Mouse (Mus musculus) left cerebral cortex, adult 2 months (tissue): Measurements from ENCODE around the gene Tspan4. TPM values are rescaled to one million over a fixed set of nuclear protein-coding genes. Genes with fewer than 3 reads are reported as not detected.
"Not testable (repeated sequence)": the region's sequence is repeated elsewhere in the genome, so short reads cannot be mapped to it uniquely, and the experiment has no call there.

Source experiments
- DNase-seq, 2 experiments: peaks; one replicate each; pipeline ENCODE4 v3.0.0; 2021 to 2022; ENCODE audit warnings: low spot score in 2 of 2, mixed read lengths in 1 of 2; ENCODE audit errors: extremely low spot score in 1 of 2
- H3K27ac ChIP-seq: fragments of 200-600 bp; 2 replicates; pipeline ENCODE4 v1.8.1; 2022
- H3K4me3 ChIP-seq: fragments of 200-600 bp; 2 replicates; pipeline ENCODE4 v1.8.1; 2022
- CTCF ChIP-seq: fragments of 200-600 bp; IDR thresholded peaks from 2 replicates; pipeline ENCODE4 v1.8.1; 2022; ENCODE audit warnings: antibody characterized with exemption, mild to moderate bottlenecking, moderate library complexity
- intact Hi-C: fragments of 180-260 bp; cut with DNase I; formaldehyde crosslinking; loops from one replicate; pipeline ENCODE4 v1.15.1; 2025
- total RNA-seq, 2 experiments: library from RNA; stranded (reverse); gene quantifications; 2 replicates each; pipeline ENCODE4 v1.2.3; 2021

The Tspan4 gene
- total RNA-seq, 2 experiments from 2014 or later, result 13.7 to 14.4 TPM

DNA sequence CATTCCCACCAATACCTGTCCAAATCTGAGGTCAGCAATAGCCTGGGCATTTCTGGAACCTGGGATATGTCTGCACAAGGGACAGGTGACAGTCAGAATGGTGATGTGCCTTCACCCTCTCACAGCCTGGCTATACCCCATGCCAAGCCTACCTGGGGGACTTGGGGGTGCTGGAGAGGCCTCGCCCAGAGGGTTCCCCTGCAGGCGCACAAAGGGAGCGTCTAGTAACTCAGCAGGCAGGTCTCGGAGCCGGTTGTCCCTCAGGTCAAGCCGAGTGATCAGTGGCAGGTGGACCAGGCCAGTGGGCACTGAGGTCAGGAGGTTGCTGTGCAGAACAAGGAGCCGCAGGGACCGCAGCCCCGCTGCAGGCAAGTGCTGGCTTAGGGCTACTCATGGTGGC is 33.6 kb upstream of the Tspan4 start:
- intact Hi-C loops, result no loop called here
- H3K27ac ChIP-seq, result no peak overlapping the region
- no peak for TF ChIP-seq CTCF
- DNase-seq, result no peak
- H3K4me3 ChIP-seq, result no peak overlapping the region

DNA sequence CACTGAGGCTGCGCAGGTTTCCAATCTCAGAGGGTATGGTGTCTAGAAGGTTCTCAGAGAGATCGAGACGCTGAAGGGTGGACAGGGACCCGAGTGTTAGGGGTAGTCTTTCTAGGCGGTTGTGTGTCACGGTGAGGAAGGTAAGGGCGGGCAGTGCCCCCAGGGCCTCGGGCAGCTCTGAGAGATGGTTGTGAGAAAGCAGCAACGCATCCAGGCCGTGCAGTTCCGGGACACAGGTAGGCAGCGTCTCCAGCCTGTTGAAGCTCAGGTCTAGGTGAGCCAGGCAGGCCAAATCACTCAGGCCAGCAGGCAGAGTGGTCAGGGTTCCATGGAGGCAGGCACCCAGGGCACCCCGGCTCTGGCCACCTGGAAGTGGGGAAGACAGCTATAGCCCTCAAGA is 32.8 kb upstream of the Tspan4 start:
- no peak overlapping the region for H3K27ac ChIP-seq
- intact Hi-C loops, result no loop called here
- H3K4me3 ChIP-seq, result no peak overlapping the region
- no peak for TF ChIP-seq CTCF
- no peak for DNase-seq

DNA sequence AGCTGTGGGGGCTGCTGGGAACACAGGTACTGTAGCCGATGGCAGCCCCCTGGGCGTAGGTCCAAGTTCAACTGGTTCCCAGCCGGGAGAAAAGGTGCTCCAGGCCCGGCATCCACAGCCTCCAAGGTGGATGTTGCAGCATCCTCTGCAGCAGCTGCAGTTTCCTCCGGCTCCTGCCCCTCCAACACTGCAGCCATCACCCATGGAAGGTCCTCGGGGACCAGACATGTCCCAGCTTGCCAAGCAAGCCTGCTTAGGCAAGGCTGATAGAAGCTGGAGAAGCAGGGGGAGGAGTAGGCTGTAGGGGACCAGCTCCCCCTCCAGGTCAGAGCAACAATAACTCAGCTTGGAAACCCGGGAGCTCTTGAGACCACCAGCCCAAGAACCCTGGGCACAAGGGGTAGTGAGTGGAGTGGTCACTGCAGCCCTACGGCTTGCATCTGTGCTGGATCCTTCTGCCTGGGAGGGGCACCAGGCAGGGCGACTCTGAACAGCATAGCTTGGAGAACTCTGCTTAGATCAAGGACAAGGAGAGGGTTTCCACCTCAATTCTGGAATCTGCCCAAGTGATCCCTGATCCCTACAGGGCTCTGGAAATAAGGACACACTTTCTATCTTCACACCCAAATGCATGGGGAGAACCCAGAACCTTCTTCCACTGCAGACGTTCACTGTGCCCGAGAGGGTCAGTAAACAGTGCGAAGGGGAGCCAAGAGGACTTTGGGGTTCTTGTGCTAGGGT is 31.8 kb upstream of the Tspan4 start:
- H3K4me3 ChIP-seq, result peak overlapping the region; percentile 39
- intact Hi-C loops, result no loop called here
- no peak for DNase-seq
- no peak overlapping the region for H3K27ac ChIP-seq
- no peak; the same call in 1 of the 2 replicates for TF ChIP-seq CTCF

DNA sequence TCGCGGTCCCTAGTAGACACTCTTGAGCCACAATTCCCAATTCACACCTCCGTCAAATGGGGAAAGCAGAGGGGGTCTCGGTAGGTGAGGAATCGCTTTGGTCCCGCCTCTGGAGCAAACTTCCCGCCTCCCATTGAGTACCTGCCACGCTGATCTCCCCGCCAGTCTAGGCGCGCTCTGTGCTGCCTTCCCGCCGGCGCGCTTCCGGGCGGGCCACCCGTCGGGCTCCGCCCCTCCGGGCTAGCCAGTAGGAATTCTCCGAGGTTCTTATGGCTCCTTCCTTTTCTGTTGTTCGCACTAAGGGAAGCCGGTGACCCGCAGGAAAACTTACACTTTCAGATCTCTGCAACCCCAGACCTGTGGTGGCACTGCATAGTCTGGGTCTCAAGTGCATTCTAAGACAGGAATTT is 31.2 kb upstream of the Tspan4 start, which contains the start of gene Pidd1:
TSS of gene Pidd1 (minus strand) at position 198 of the 410 bp plus-strand sequence.
- Histone ChIP-seq H3K27ac (no peak within 1 kb of the TSS), H3K4me3 (peak within 1 kb of the TSS; percentile 39)
- intact Hi-C loops, result no loop called here
- DNase-seq, result no peak
- no peak for TF ChIP-seq CTCF

DNA sequence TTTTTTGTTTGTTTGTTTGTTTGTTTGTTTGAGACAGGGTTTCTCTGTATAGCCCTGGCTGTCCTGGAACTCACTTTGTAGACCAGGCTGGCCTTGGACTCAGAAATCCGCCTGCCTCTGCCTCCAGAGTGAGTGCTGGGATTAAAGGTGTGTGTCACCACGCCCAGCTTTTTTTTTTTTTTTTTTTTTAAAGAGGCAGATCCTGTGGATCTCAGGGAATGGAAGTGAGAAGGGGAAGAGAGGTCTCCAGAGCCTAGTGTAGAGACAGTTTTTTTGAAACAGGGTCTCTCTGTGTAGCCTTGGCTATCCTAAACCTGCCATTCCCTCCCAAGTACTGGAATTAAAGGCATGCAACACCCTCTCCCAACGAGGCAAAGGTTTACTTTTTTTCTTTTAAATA is 28.7 kb upstream of the Tspan4 start:
- H3K4me3 ChIP-seq, result peak overlapping the region; percentile 91; the same call in 1 of the 2 replicates
- DNase-seq, H3K27ac ChIP-seq, intact Hi-C loops: not testable (repeated sequence)

DNA sequence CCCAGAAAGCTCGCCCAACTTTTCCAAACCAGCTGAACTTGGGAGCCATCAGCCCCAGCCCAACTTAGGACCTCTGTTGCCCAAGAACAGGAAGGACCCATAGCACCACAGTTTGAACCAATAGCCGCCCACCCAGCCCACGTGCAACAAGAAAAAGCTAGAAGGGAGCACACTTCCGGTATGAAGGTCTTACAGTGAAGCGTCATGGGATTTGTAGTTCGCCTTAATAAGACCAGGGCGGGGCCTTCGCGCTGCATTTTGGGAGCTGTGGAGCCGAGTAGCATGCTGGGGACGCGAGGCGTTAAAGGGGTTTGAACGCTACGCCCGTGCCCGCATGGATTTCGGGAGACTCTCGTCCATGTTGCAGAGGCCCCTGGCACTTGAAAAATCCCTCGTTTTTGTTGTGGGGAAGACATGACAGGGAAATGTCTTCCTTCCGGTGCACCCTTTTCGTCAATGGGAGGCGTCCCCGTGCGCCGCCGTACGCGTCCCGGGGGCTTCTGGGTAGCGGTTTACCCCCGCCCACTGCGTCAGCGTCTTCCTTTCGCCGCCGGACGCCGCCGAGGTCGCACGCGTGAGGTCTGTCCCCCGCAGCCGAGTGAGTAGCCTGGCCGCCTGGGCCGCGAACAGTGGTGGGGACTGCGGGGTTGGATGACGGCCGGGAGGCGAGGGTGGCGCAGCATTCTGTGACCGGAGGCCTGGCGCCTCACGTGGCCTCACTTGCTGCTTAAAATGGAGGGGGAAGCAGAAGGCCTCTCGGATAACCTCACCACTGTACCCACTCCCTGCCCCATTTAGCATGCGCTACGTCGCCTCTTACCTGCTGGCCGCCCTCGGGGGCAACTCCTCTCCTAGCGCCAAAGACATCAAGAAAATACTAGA is 27.7 kb upstream of the Tspan4 start, which contains the start of gene Rplp2:
TSS of gene Rplp2 (plus strand) at position 261 of the 882 bp plus-strand sequence.
- no peak for TF ChIP-seq CTCF
- H3K27ac ChIP-seq, result peak within 1 kb of the TSS; percentile 99
- intact Hi-C loops, result no loop called here
- DNase-seq, result peak; percentile 95 to 96
- H3K4me3 ChIP-seq, result peak within 1 kb of the TSS; percentile 91

DNA sequence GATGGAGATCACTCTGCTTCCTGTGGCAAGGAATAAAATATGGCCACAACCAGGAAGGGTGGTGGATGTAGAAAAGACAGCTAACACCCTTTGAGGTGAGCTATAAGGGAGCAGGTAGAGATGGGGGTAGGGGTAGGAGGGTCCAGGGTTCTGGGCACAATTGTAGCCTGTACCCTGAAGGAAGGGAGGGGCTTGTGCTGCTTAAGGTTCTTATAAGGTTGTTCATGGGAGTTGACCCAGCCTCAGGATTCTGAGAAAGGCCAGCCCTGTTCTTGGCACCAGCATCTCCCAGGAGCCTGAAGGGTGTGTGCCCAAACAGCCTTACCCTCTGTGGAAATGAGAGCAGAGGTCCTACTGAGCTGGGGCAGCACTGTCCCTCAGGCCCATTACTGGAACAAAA is 23.1 kb upstream of the Tspan4 start:
- no peak for TF ChIP-seq CTCF
- no peak for DNase-seq
- intact Hi-C loops, result no loop called here
- no peak overlapping the region for H3K4me3 ChIP-seq
- no peak overlapping the region for H3K27ac ChIP-seq

DNA sequence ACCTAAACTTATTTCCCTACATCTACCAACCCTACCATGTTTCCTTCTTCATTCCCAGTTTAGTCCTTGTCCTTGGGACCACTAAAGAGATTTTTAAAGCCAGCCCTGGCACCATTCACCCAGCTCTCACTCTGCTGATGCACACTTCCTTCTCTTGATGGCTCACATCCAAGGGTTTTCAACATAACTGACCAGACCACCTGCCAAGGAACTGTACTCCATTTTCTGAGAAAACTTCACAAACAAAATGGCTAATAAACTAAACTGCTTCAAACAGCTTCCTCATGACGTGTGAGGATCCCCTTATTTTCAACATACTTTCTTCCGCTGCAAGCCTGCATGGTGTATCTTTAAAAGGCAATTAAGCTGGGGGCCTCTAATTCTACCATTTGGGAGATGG is 21.4 kb upstream of the Tspan4 start:
- H3K27ac ChIP-seq, result no peak overlapping the region
- TF ChIP-seq CTCF, result no peak
- DNase-seq, result no peak
- H3K4me3 ChIP-seq, result no peak overlapping the region
- intact Hi-C loops, result no loop called here

DNA sequence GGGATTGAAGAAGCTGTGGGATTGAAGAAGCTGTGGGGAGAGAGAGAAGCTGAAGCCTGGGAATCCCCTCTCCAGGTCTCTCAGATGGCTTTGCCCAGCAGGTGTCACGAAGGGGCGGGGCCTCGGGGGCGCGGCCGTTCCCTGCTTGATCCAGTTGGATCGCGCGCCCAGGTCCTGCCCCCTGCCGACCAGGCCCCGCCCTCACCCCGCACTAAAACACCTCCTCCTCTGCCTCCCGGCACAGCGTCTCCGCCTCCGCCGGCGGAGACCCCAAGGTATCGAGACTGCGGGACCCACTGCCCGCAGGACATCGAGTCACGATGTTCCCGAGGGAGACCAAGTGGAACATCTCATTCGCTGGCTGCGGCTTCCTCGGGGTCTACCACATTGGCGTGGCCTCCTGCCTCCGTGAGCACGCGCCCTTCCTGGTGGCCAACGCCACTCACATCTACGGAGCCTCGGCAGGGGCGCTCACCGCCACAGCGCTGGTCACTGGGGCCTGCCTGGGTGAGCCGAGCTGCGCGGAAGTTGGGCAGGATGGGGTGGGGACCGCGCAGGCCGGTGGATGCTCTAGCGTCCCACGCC is 20.0 kb upstream of the Tspan4 start, which contains the start of gene Pnpla2:
TSS of gene Pnpla2 (plus strand) at position 232 of the 585 bp plus-strand sequence.
- peak; percentile 88 to 91 for DNase-seq
- Histone ChIP-seq H3K27ac (peak within 1 kb of the TSS; percentile 76), H3K4me3 (peak within 1 kb of the TSS; percentile 88)
- peak; percentile 13 for TF ChIP-seq CTCF
- intact Hi-C loops, result no loop called here

DNA sequence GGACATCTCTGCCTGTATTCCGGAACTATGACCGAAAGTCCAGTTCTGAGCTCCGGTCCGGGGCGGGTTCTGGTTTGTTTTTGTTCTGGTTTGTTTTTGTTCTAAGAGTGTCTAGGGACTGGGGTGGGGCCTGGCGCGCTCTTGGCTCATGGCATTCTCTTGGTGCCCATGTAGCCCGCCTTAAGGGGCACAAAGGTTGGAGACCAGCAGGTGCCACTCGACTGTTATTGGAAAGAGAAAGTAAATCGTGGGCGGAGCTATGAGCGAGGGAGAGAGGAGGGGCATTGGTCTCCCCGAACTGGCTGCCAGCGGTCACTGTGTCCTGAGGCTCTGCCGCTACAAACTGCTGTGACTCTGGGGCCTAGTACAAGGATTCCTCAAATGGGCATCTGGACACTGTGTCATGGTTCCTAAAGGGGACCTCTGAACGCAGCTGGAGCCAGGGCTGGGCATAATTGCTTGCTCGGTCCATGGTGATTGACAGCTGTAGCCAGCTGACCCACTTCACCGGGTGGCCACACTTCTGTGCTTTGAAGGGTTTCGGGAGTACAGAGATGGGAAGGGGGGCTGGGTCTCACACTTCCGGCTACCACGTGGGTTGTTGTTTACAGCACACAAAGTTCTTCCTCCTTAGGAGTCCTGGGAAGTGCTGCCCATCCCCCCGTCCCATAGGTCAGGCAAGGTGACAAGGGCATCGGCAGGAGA is 19.3 kb upstream of the Tspan4 start:
- DNase-seq, result no peak
- intact Hi-C loops, result no loop called here
- H3K27ac ChIP-seq, result peak overlapping the region; percentile 76
- no peak for TF ChIP-seq CTCF
- H3K4me3 ChIP-seq, result peak overlapping the region; percentile 88

DNA sequence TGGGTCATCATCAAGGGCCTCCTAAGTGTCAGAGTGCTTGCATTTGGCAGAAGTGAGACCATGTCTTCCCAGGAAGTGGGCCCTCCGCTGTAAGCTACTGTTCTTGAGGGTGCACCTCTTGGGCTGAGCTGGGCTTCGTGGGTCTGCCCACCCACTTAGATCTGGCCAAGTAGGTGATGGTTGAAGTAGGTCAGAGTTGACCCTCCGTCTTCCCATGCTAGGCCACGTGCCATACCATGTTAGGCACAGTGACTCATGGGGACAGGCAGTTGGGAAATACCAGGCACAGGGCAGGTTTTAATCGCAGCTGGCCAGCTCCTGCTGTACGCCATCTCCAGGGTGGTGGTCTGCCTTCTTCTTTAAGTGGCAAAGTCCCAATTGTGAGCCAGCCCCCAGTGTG is 18.3 kb upstream of the Tspan4 start:
- TF ChIP-seq CTCF, result no peak
- no peak for DNase-seq
- intact Hi-C loops, result no loop called here
- Histone ChIP-seq H3K4me3 (no peak overlapping the region), H3K27ac (no peak overlapping the region)
